Mouse (Mus musculus): ENCODE measurements around the gene Smu1. TPM values are rescaled to one million over a fixed set of nuclear protein-coding genes. Genes with fewer than 3 reads are reported as not detected.

Gene Smu1
- total RNA-seq, 2 experiments from 2014 or later: 33.1 to 34.2 TPM

DNA sequence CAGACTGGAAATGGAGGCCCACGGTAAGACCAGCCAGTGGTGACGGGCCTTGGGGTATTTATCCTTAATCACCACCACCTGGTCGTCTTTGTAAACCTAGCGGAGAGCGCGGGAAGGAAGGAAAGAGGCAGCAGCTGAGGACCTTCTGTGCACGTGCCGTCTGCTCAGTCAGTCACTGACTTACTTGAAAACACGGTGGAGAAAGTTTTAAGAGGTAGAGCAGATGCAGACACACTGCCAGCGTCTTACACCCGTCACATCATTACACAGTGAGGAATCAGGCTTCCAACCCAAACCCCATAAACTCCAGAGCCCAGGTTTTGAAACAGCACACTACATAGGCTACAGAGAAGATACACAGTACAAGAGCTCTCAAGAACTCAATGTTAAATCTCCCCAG is 66.6 kb downstream of the Smu1 start:
- Histone ChIP-seq H3K27ac (no peak overlapping the region), H3K4me3 (no peak overlapping the region)
- no peak for TF ChIP-seq CTCF (IDR thresholded peaks at IDR 0.05)
- intact Hi-C loops (cut with DNase I): loop anchor here (10.0 kb wide), 1 partner anchor 406 kb away; no protein-coding TSS in a partner anchor
- DNase-seq: no peak

Small RNAs within 50 kb of the gene (microRNA-seq; reads per million reads assigned to microRNA genes)
- not detected for gene Mir207

Other genes starting within 250 kb of the Smu1 start
- 10 to 100 TPM; 14.2 to 15.3 TPM for gene Aptx, start 54.7 kb downstream of the Smu1 start, total RNA-seq (2021)
- gene Dnaja1, start 35.8 kb downstream of the Smu1 start, total RNA-seq (2021): 10 to 100 TPM; 42.7 to 77.1 TPM
- gene B4galt1, start 96.1 kb upstream of the Smu1 start, total RNA-seq (2021): 10 to 100 TPM; 30.5 to 42.2 TPM
- gene Spink4, start 162.1 kb upstream of the Smu1 start, total RNA-seq (2021): not detected
- gene Bag1, start 190.4 kb upstream of the Smu1 start, total RNA-seq (2021): 100 to 1,000 TPM; 201 to 232 TPM
- gene Chmp5, start 190.5 kb upstream of the Smu1 start, total RNA-seq (2021): 10 to 100 TPM; 19.8 to 24.3 TPM
- gene Nfx1, start 213.0 kb upstream of the Smu1 start, total RNA-seq (2021): 10 to 100 TPM; 22.6 to 22.7 TPM